Mouse (Mus musculus) intestine, embryonic 16.5 days (tissue): ENCODE measurements at regions not wholly inside any gene's neighbourhood (a gene's known extent, or its start where the extent isn't known, plus 50 kb on each side); places are given as distances from the start of the nearest gene placed in this dataset.

Experiments used
- ATAC-seq: fragments of 200-750 bp; cut with Nextera tagmentation; 2 replicates; pipeline ENCODE4 v1.8.0; 2017; ENCODE audit warnings: moderate TSS enrichment, moderate library complexity
- H3K27ac ChIP-seq: fragments of 300-500 bp; sonication (generic); 2 replicates; pipeline ENCODE4 v1.5.1; 2014; ENCODE audit warnings: mild to moderate bottlenecking, low read length
- H3K27me3 ChIP-seq: fragments of 300-500 bp; sonication (generic); replicated peaks from 2 replicates; pipeline ENCODE4 v1.6.1; 2014; ENCODE audit warnings: low read length, control low read depth, mixed read lengths; ENCODE audit not compliant: control insufficient read depth, insufficient read depth
- H3K36me3 ChIP-seq: fragments of 300-500 bp; sonication (generic); 2 replicates; pipeline ENCODE4 v1.6.1; 2014; ENCODE audit warnings: low read length, control low read depth; ENCODE audit not compliant: control insufficient read depth, insufficient read depth
- H3K4me1 ChIP-seq: fragments of 300-500 bp; sonication (generic); 2 replicates; pipeline ENCODE4 v1.6.1; 2014; ENCODE audit warnings: low read length, control low read depth, mixed read lengths; ENCODE audit not compliant: control insufficient read depth, insufficient read depth
- H3K4me2 ChIP-seq: fragments of 300-500 bp; sonication (generic); 2 replicates; pipeline ENCODE4 v1.6.1; 2014; ENCODE audit warnings: low read depth, low read length, control low read depth
- H3K4me3 ChIP-seq: fragments of 300-500 bp; sonication (generic); 2 replicates; pipeline ENCODE4 v1.5.1; 2014; ENCODE audit warnings: mild to moderate bottlenecking, low read length
- H3K9ac ChIP-seq: fragments of 300-500 bp; sonication (generic); 2 replicates; pipeline ENCODE4 v1.6.1; 2014; ENCODE audit warnings: low read depth, low read length
- H3K9me3 ChIP-seq: fragments of 300-500 bp; sonication (generic); 2 replicates; pipeline ENCODE4 v1.6.1; 2016; ENCODE audit warnings: low read length, control low read depth; ENCODE audit not compliant: control insufficient read depth
- WGBS: fragments of 180-500 bp; shearing (Covaris S2); extraction: QIAGEN DNeasy Blood & Tissue Kit; methylation state at CpG from one replicate; pipeline ENCODE4 v1.1.7; 2014; 5-methylcytosine and 5-hydroxymethylcytosine counted together

- Histone ChIP-seq H3K4me2 (no peak overlapping the region), H3K27me3 (no peaks in the 10 kb centered on the region), H3K9me3 (no peaks in the 10 kb centered on the region), H3K27ac (no peak overlapping the region), H3K4me1 (0 out of 2 replicates have a peak, but pooled peaks cover 3% of the 10 kb centered on the region), H3K36me3 (no peaks in the 10 kb centered on the region), H3K9ac (no peak overlapping the region), H3K4me3 (no peak overlapping the region)
- no peak for ATAC-seq
- WGBS: 86% methylated on average over 10 of the region's 10 CpGs
These were observed 112.9 kb upstream of the Fam19a1 start for GRCm38 (mm10) chr6:96000011-96000476.

- H3K9me3 ChIP-seq: no peaks in the 10 kb centered on the region
- H3K4me2 ChIP-seq: no peak overlapping the region
- no peak overlapping the region for H3K27ac ChIP-seq
- no peak for ATAC-seq
- H3K27me3 ChIP-seq: no peaks in the 10 kb centered on the region
- H3K9ac ChIP-seq: no peak overlapping the region
- 51% methylated on average over 5 of the region's 5 CpGs for WGBS
- H3K4me1 ChIP-seq: no peaks in the 10 kb centered on the region
- no peak overlapping the region for H3K4me3 ChIP-seq
- no peaks in the 10 kb centered on the region for H3K36me3 ChIP-seq
These were observed 101.7 kb upstream of the Fam19a1 start for GRCm38 (mm10) chr6:96011299-96011698.

GRCm38 (mm10) chr6:96028022-96028704 lies 84.8 kb upstream of the Fam19a1 start:
- no peak for ATAC-seq
- Histone ChIP-seq H3K9me3 (no peaks in the 10 kb centered on the region), H3K4me2 (no peak overlapping the region), H3K9ac (no peak overlapping the region), H3K4me3 (no peak overlapping the region), H3K4me1 (no peaks in the 10 kb centered on the region), H3K27me3 (no peaks in the 10 kb centered on the region), H3K36me3 (no peaks in the 10 kb centered on the region), H3K27ac (no peak overlapping the region)
- WGBS: 55% methylated on average over 7 of the region's 7 CpGs

GRCm38 (mm10) chr6:96043711-96044110 lies 69.2 kb upstream of the Fam19a1 start:
- no peak overlapping the region for H3K4me3 ChIP-seq
- WGBS: 57% methylated on average over 4 of the region's 4 CpGs
- no peaks in the 10 kb centered on the region for H3K27me3 ChIP-seq
- no peaks in the 10 kb centered on the region for H3K4me1 ChIP-seq
- no peak for ATAC-seq
- no peak overlapping the region for H3K27ac ChIP-seq
- no peaks in the 10 kb centered on the region for H3K9me3 ChIP-seq
- no peak overlapping the region for H3K4me2 ChIP-seq
- no peak overlapping the region for H3K9ac ChIP-seq
- H3K36me3 ChIP-seq: no peaks in the 10 kb centered on the region

GRCm38 (mm10) chr6:96053476-96053875 lies 59.5 kb upstream of the Fam19a1 start:
- ATAC-seq: no peak
- Histone ChIP-seq H3K27ac (no peak overlapping the region), H3K9ac (no peak overlapping the region), H3K36me3 (no peaks in the 10 kb centered on the region), H3K27me3 (no peaks in the 10 kb centered on the region), H3K9me3 (no peaks in the 10 kb centered on the region), H3K4me2 (no peak overlapping the region), H3K4me1 (no peaks in the 10 kb centered on the region; the same call in 1 of the 2 replicates), H3K4me3 (no peak overlapping the region)
- WGBS: 85% methylated on average over 4 of the region's 4 CpGs

GRCm38 (mm10) chr6:96057011-96057410 lies 55.9 kb upstream of the Fam19a1 start:
- Histone ChIP-seq H3K4me1 (no peaks in the 10 kb centered on the region; the same call in 1 of the 2 replicates), H3K27ac (no peak overlapping the region), H3K27me3 (no peaks in the 10 kb centered on the region), H3K36me3 (no peaks in the 10 kb centered on the region), H3K9me3 (no peaks in the 10 kb centered on the region), H3K9ac (no peak overlapping the region), H3K4me2 (no peak overlapping the region), H3K4me3 (no peak overlapping the region)
- WGBS: 54% methylated on average over 2 of the region's 2 CpGs
- no peak for ATAC-seq

- 47% methylated on average over 5 of the region's 5 CpGs for WGBS
- Histone ChIP-seq H3K36me3 (no peaks in the 10 kb centered on the region), H3K27me3 (no peaks in the 10 kb centered on the region), H3K4me1 (no peaks in the 10 kb centered on the region; the same call in 1 of the 2 replicates), H3K9ac (no peak overlapping the region), H3K4me3 (no peak overlapping the region), H3K9me3 (no peaks in the 10 kb centered on the region), H3K4me2 (no peak overlapping the region), H3K27ac (no peak overlapping the region)
- no peak; the same call in 1 of the 2 replicates for ATAC-seq
These were observed 55.3 kb upstream of the Fam19a1 start for GRCm38 (mm10) chr6:96057575-96058159.

- Histone ChIP-seq H3K4me3 (no peak overlapping the region), H3K27ac (no peak overlapping the region), H3K9ac (no peak overlapping the region), H3K9me3 (no peaks in the 10 kb centered on the region), H3K27me3 (no peaks in the 10 kb centered on the region), H3K36me3 (no peaks in the 10 kb centered on the region), H3K4me1 (no peaks in the 10 kb centered on the region; the same call in 1 of the 2 replicates), H3K4me2 (no peak overlapping the region)
- ATAC-seq: no peak
- 76% methylated on average over 1 of the region's 1 CpGs for WGBS
These were observed 51.0 kb upstream of the Fam19a1 start for GRCm38 (mm10) chr6:96061979-96062378.
